Mouse (Mus musculus): ENCODE measurements at regions not wholly inside any gene's neighbourhood (a gene's known extent, or its start where the extent isn't known, plus 50 kb on each side); places are given as distances from the start of the nearest gene placed in this dataset.
"Not testable (repeated sequence)": the region's sequence is repeated elsewhere in the genome, so short reads cannot be mapped to it uniquely, and the experiment has no call there.

GRCm38 (mm10) chr19:3158149-3158548 is 124.6 kb upstream of the Mrpl21 start:
- DNase-seq (ENCODE audit: low read depth) = not testable (repeated sequence)

DNA sequence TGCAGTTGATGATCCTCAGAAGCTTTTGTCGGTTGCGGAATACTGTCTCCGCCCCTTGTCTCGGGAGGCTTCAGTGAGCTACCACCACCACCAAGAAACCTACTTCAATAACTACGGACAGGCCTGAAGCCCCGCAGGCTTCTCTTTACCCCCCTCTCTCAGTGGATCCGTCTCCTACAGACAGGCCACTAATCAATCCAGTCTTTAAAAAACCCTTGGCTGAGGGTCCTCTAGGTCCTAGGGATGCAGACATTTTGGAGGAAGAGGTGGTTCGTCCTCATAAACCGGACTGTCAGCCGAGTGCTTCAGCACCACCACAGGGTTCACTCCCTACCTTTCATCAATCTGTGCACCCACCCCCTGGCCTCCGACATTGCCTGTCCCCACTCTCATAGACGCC is 123.4 kb upstream of the Mrpl21 start:
- no peak for DNase-seq (ENCODE audit: low read depth)

- DNase-seq (ENCODE audit: low read depth) = no peak
Measured at GRCm38 (mm10) chr19:3167683-3168082, 115.0 kb upstream of the Mrpl21 start.

GRCm38 (mm10) chr19:3182625-3183024 is 100.1 kb upstream of the Mrpl21 start:
- no peak for DNase-seq (ENCODE audit: low read depth)

DNA sequence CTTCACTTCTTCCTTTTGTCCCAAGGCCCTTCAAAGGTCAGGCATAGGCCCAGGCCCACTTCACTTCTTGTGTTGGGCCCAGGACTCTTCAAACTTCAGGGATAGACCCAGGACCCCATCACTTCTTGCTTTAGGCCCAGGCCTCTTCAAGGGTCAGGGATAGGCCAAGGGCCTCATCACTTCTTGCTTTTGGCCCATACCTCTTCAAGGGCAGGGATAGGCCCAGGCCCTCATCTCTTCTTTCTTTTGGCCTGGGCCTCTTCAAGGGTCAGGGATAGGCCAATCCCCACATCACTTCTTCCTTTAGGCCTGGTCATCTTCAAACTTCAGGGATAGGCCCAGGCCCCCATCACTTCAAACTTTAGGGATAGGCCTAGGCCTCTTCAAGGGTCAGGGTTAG is 90.1 kb upstream of the Mrpl21 start:
- DNase-seq (ENCODE audit: low read depth) = no peak

- DNase-seq (ENCODE audit: low read depth) = peak; percentile 9
Measured at GRCm38 (mm10) chr19:3204504-3204903, 78.2 kb upstream of the Mrpl21 start.

DNA sequence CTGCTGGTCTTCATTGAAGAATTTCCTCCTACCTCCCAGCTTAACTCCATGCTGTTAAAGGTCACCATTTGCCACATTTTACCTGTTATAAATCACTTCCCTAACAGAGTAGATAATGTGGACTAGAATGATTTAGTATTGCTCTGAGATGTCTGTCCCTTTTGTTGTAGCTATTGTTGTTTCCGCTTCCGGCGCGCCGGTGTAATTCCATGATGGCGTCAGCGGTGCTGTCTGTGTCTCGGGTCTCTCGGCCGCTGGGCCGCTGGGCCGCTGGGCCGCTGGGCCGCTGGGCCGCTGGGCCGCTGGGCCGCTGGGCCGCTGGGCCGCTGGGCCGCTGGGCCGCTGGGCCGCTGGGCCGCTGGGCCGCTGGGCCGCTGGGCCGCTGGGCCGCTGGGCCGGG is 77.3 kb upstream of the Mrpl21 start:
- DNase-seq (ENCODE audit: low read depth) = not testable (repeated sequence)

- DNase-seq (ENCODE audit: low read depth) = peak; percentile 19
Measured at GRCm38 (mm10) chr19:3208283-3208682, 74.4 kb upstream of the Mrpl21 start.

Data from c-Kit-positive CD71-positive TER-119-negative erythroid progenitor cells, embryonic 14.5 days (primary cell).